Mouse (Mus musculus) thymus, adult 2 months (tissue): ENCODE results near the gene Qrich2. TPM values are rescaled to one million over a fixed set of nuclear protein-coding genes. Genes with fewer than 3 reads are reported as not detected.
A peak's percentile ranks its signal among the peaks of the same experiment; 100 is the strongest.

Experiments used
- DNase-seq: peaks from one replicate; pipeline ENCODE4 v3.0.0; 2021
- H3K27ac ChIP-seq: fragments of 200-500 bp; 2 replicates; pipeline ENCODE4 v1.5.1; 2012; ENCODE audit warnings: low read length, control low read depth; ENCODE audit not compliant: control insufficient read depth, insufficient read depth
- H3K27me3 ChIP-seq: fragments of 200-500 bp; 2 replicates; pipeline ENCODE4 v1.6.1; 2012; ENCODE audit warnings: mild to moderate bottlenecking, low read length, moderate library complexity, mixed read lengths; ENCODE audit not compliant: control insufficient read depth, insufficient read depth
- H3K36me3 ChIP-seq: fragments of 200-500 bp; 2 replicates; pipeline ENCODE4 v1.6.1; 2012; ENCODE audit warnings: mild to moderate bottlenecking, low read length, moderate library complexity; ENCODE audit not compliant: control insufficient read depth, insufficient read depth
- H3K4me1 ChIP-seq: fragments of 200-500 bp; replicated peaks from 2 replicates; pipeline ENCODE4 v1.6.1; 2012; ENCODE audit warnings: low read length; ENCODE audit not compliant: control insufficient read depth, insufficient read depth
- H3K4me3 ChIP-seq: fragments of 200-500 bp; 2 replicates; pipeline ENCODE4 v1.5.1; 2012; ENCODE audit warnings: mild to moderate bottlenecking, low read length, control low read depth, moderate library complexity; ENCODE audit not compliant: control insufficient read depth, insufficient read depth
- CTCF ChIP-seq: fragments of 200-500 bp; IDR thresholded peaks from 2 replicates; pipeline ENCODE4 v1.5.1; 2012; ENCODE audit warnings: mild to moderate bottlenecking, control low read depth, low read length, moderate library complexity, borderline replicate concordance; ENCODE audit not compliant: control insufficient read depth, poor library complexity, insufficient read depth; ENCODE audit errors: extremely low read depth
- POLR2A ChIP-seq: fragments of 200-500 bp; IDR thresholded peaks from 2 replicates; pipeline ENCODE4 v1.6.1; 2012; ENCODE audit warnings: mild to moderate bottlenecking, low read length, control low read depth, moderate library complexity; ENCODE audit not compliant: control insufficient read depth, poor library complexity, insufficient read depth; ENCODE audit errors: extremely low read depth
- WGBS: fragments of 180-500 bp; shearing (Covaris S2); methylation state at CpG from one replicate; pipeline ENCODE4 v1.1.7; 2018; 5-methylcytosine and 5-hydroxymethylcytosine counted together
- polyA plus RNA-seq: library from polyadenylated mRNA; depleted of rRNA; stranded (reverse); fragments of >200 nt; gene quantifications from 2 replicates; pipeline ENCODE4 v1.2.3, GENCODE M21; 2012

Gene Qrich2
- polyA plus RNA-seq, 1 experiment = 0.24 TPM

GRCm38 (mm10) chr11:116435992-116436724, 29.9 kb downstream of the Qrich2 start:
- no peak overlapping the region for H3K4me3 ChIP-seq
- no peak for DNase-seq
- peaks cover 39% of the 10 kb centered on the region for H3K4me1 ChIP-seq

GRCm38 (mm10) chr11:116434967-116435752, 30.9 kb downstream of the Qrich2 start:
- H3K4me3 ChIP-seq = peak overlapping the region; percentile 71
- TF ChIP-seq CTCF (no peak), POLR2A (0 out of 2 replicates have a peak, but pooled peaks have one; percentile 45)
- peaks cover 7% of the 10 kb centered on the region; the same call in 1 of the 2 replicates for H3K36me3 ChIP-seq
- peak overlapping the region; percentile 65 for H3K27ac ChIP-seq
- H3K27me3 ChIP-seq = no peaks in the 10 kb centered on the region
- H3K4me1 ChIP-seq = peaks cover 38% of the 10 kb centered on the region
- WGBS = 46% methylated on average over 12 of the region's 12 CpGs
- DNase-seq = no peak

More at GRCm38 (mm10) chr11:116435992-116436724, 29.9 kb downstream of the Qrich2 start:
- Histone ChIP-seq H3K27ac (no peak overlapping the region), H3K36me3 (peaks cover 7% of the 10 kb centered on the region; the same call in 1 of the 2 replicates), H3K27me3 (no peaks in the 10 kb centered on the region)
- TF ChIP-seq POLR2A = no peak
- no peak for TF ChIP-seq CTCF
- 50% methylated on average over 5 of the region's 5 CpGs for WGBS

GRCm38 (mm10) chr11:116434287-116434966, 31.6 kb downstream of the Qrich2 start:
- H3K4me1 ChIP-seq = peaks cover 33% of the 10 kb centered on the region
- no peaks in the 10 kb centered on the region for H3K27me3 ChIP-seq
- peak; percentile 66 for DNase-seq
- peak overlapping the region; percentile 71 for H3K4me3 ChIP-seq
- TF ChIP-seq POLR2A (no peak; the same call in 1 of the 2 replicates), CTCF (no peak)
- under 1% methylated on average over 50 of the region's 67 CpGs for WGBS
- peaks cover 7% of the 10 kb centered on the region; the same call in 1 of the 2 replicates for H3K36me3 ChIP-seq
- peak overlapping the region; percentile 65 for H3K27ac ChIP-seq

GRCm38 (mm10) chr11:116433356-116434286, 32.4 kb downstream of the Qrich2 start, which contains the start of gene Ubald2:
Ubald2 (plus strand) TSS chr11:116434094.
- Histone ChIP-seq H3K27me3 (no peaks in the 10 kb centered on the region), H3K36me3 (peaks cover 7% of the 10 kb centered on the region; the same call in 1 of the 2 replicates), H3K4me3 (peak within 1 kb of the TSS; percentile 71), H3K27ac (peak within 1 kb of the TSS; percentile 65), H3K4me1 (peaks cover 34% of the 10 kb centered on the region)
- TF ChIP-seq CTCF (peak; percentile 65), POLR2A (peak; percentile 71; the same call in 1 of the 2 replicates)
- 3% methylated on average over 66 of the region's 66 CpGs for WGBS
- DNase-seq = peak; percentile 99

GRCm38 (mm10) chr11:116432593-116433355, 33.3 kb downstream of the Qrich2 start:
- 71% methylated on average over 8 of the region's 8 CpGs for WGBS
- peaks cover 34% of the 10 kb centered on the region for H3K4me1 ChIP-seq

More at GRCm38 (mm10) chr11:116432593-116433355, 33.3 kb downstream of the Qrich2 start:
- Histone ChIP-seq H3K27ac (no peak overlapping the region), H3K27me3 (no peaks in the 10 kb centered on the region), H3K36me3 (peaks cover 7% of the 10 kb centered on the region; the same call in 1 of the 2 replicates), H3K4me3 (no peak overlapping the region)
- TF ChIP-seq POLR2A (no peak), CTCF (no peak)
- DNase-seq = no peak
